Mouse (Mus musculus): ENCODE data around the gene Rpp25. TPM values are rescaled to one million over a fixed set of nuclear protein-coding genes. Genes with fewer than 3 reads are reported as not detected.

Rpp25 gene
- 0.20 TPM for polyA plus RNA-seq (2017; shearing (Covaris generic))

GRCm38 (mm10) chr9:57503622-57504380 lies at the start of gene Rpp25:
Rpp25 (plus strand) TSS chr9:57504026.

GRCm38 (mm10) chr9:57467896-57468549 lies 35.8 kb upstream of the Rpp25 start, which contains the start of gene Scamp5:
Scamp5 (minus strand) TSS chr9:57468060.

GRCm38 (mm10) chr9:57521056-57521911 lies 17.5 kb downstream of the Rpp25 start, which contains the start of gene Cox5a:
Cox5a (plus strand) TSS chr9:57521274.

GRCm38 (mm10) chr9:57537044-57537727 lies 33.4 kb downstream of the Rpp25 start, which contains the start of gene Fam219b:
Fam219b (plus strand) TSS chr9:57537528.

GRCm38 (mm10) chr9:57552139-57552887 lies 48.5 kb downstream of the Rpp25 start, which contains the start of gene Mpi:
Mpi (minus strand) TSS chr9:57552763.

Other genes starting within 250 kb of the Rpp25 start
- 40.4 TPM for gene 1700017B05Rik, start 241.4 kb upstream of the Rpp25 start, polyA plus RNA-seq (2017; shearing (Covaris generic))
- gene Ppcdc, start 63.9 kb upstream of the Rpp25 start, polyA plus RNA-seq (2017; shearing (Covaris generic)): 143 TPM
- 0.23 TPM for gene Scamp5, start 36.0 kb upstream of the Rpp25 start, polyA plus RNA-seq (2017; shearing (Covaris generic))
- gene Cox5a, start 17.2 kb downstream of the Rpp25 start, polyA plus RNA-seq (2017; shearing (Covaris generic)): 232 TPM
- gene Fam219b, start 33.5 kb downstream of the Rpp25 start, polyA plus RNA-seq (2017; shearing (Covaris generic)): 11.1 TPM
- gene Mpi, start 48.7 kb downstream of the Rpp25 start, polyA plus RNA-seq (2017; shearing (Covaris generic)): 20.1 TPM
- 112 TPM for gene Scamp2, start 56.9 kb downstream of the Rpp25 start, polyA plus RNA-seq (2017; shearing (Covaris generic))
- 87.6 TPM for gene Ulk3, start 85.4 kb downstream of the Rpp25 start, polyA plus RNA-seq (2017; shearing (Covaris generic))
- not detected for gene Cplx3, start 102.3 kb downstream of the Rpp25 start, polyA plus RNA-seq (2017; shearing (Covaris generic))
- gene Lman1l, start 116.7 kb downstream of the Rpp25 start, polyA plus RNA-seq (2017; shearing (Covaris generic)): 0.27 TPM
- 230 TPM for gene Csk, start 149.6 kb downstream of the Rpp25 start, polyA plus RNA-seq (2017; shearing (Covaris generic))
- gene Cyp1a2, start 179.7 kb downstream of the Rpp25 start, polyA plus RNA-seq (2017; shearing (Covaris generic)): not detected
- 0.24 TPM for gene Cyp1a1, start 183.9 kb downstream of the Rpp25 start, polyA plus RNA-seq (2017; shearing (Covaris generic))
- 51.7 TPM for gene Edc3, start 204.5 kb downstream of the Rpp25 start, polyA plus RNA-seq (2017; shearing (Covaris generic))